Mouse (Mus musculus) liver, embryonic 14 days (tissue): ENCODE measurements around the gene Ear1. TPM values are rescaled to one million over a fixed set of nuclear protein-coding genes. Genes with fewer than 3 reads are reported as not detected.

Experiments used
- polyA plus RNA-seq: library from polyadenylated mRNA; depleted of rRNA; stranded (reverse); fragments of >200 nt; gene quantifications from 2 replicates; pipeline ENCODE4 v1.2.3, GENCODE M21; 2012; rRNA removed

Gene Ear1
- polyA plus RNA-seq: 16.3 and 18.4 TPM in 2 replicates

GRCm38 (mm10) chr14:43875417-43875816 lies at the start of gene Ear1:
Gene Ear1, minus strand, starts transcription at chr14:43875517.

GRCm38 (mm10) chr14:43924688-43925403 lies 49.5 kb upstream of the Ear1 start, which contains the start of gene Gm8113:
Gene Gm8113, plus strand, starts transcription at chr14:43925390.

GRCm38 (mm10) chr14:43923459-43923858 lies 48.1 kb upstream of the Ear1 start, which contains the start of gene Ear10:
Gene Ear10, minus strand, starts transcription at chr14:43923559.

GRCm38 (mm10) chr14:43784645-43785044 lies 90.7 kb downstream of the Ear1 start, which contains the start of gene Gm8180:
Gene Gm8180, minus strand, starts transcription at chr14:43784745.

Other genes starting within 250 kb of the Ear1 start
- gene Gm8165, start 198.3 kb downstream of the Ear1 start, polyA plus RNA-seq: not detected in 2 replicates
- gene Gm7324, start 177.7 kb downstream of the Ear1 start, polyA plus RNA-seq: 0.44 and 0.55 TPM in 2 replicates
- gene Gm16506, start 148.0 kb downstream of the Ear1 start, polyA plus RNA-seq: not detected in 2 replicates
- gene Gm6526, start 127.7 kb downstream of the Ear1 start, polyA plus RNA-seq: not detected in 2 replicates
- not detected in 2 replicates for gene Gm8180, start 90.8 kb downstream of the Ear1 start, polyA plus RNA-seq
- not detected in 2 replicates for gene Ear10, start 48.0 kb upstream of the Ear1 start, polyA plus RNA-seq
- gene Gm8113, start 49.9 kb upstream of the Ear1 start, polyA plus RNA-seq: 9.4 and 12.1 TPM in 2 replicates
- gene Ang5, start 81.6 kb upstream of the Ear1 start, polyA plus RNA-seq: not detected in 2 replicates
- 0.08 TPM in 1 of 2 replicates, not detected in the other for gene Ang6, start 126.8 kb upstream of the Ear1 start, polyA plus RNA-seq
- gene Ear2, start 227.1 kb upstream of the Ear1 start, polyA plus RNA-seq: 24.0 and 26.3 TPM in 2 replicates
- not detected in 2 replicates for gene Gm3327, start 248.3 kb upstream of the Ear1 start, polyA plus RNA-seq